25 mouse cellular contexts compared by ENCODE assay signal in genomic region chr2:83549454-83549853, GRCm38 (mm10).
"Had no signal": no experiment of that assay in that cellular context is flagged by ENCODE, and none has a peak within 500 bp of the region (broad histone marks: within the 10 kb centered on the region; RNA-seq: fewer than 3 reads in every experiment).

No protein-coding gene starts in this region.

- H3K9ac ChIP-seq: kidney, embryonic 15.5 days; limb, embryonic 12.5 days; liver, embryonic 12.5 days; liver, embryonic 15.5 days; lung, embryonic 15.5 days had no signal

- H3K4me3 ChIP-seq: kidney, embryonic 15.5 days; left cerebral cortex, adult 2 months; limb, embryonic 12.5 days; liver, embryonic 12.5 days; liver, embryonic 15.5 days; lung, embryonic 15.5 days; megakaryocyte, embryonic 14.5 days; midbrain, embryonic 10.5 days had no signal

- H3K4me2 ChIP-seq: kidney, embryonic 15.5 days; limb, embryonic 12.5 days; liver, embryonic 12.5 days; liver, embryonic 15.5 days; lung, embryonic 15.5 days had no signal

- H3K36me3 ChIP-seq: kidney, embryonic 15.5 days; limb, embryonic 12.5 days; liver, embryonic 12.5 days; liver, embryonic 15.5 days; lung, embryonic 15.5 days; midbrain, embryonic 10.5 days had no signal

- H3K27ac ChIP-seq: kidney, embryonic 15.5 days; left cerebral cortex, adult 2 months; limb, embryonic 12.5 days; liver, embryonic 12.5 days; liver, embryonic 15.5 days; lung, embryonic 15.5 days; midbrain, embryonic 10.5 days; stomach, postnatal 0 days had no signal

- H3K27me3 ChIP-seq: kidney, embryonic 15.5 days; limb, embryonic 12.5 days; liver, embryonic 12.5 days; liver, embryonic 15.5 days; lung, embryonic 15.5 days; megakaryocyte, embryonic 14.5 days had no signal

- ATAC-seq: intestine, postnatal 0 days; liver, embryonic 12.5 days; midbrain, embryonic 16.5 days had no signal

- H3K4me1 ChIP-seq: kidney, embryonic 15.5 days; limb, embryonic 12.5 days; liver, embryonic 12.5 days; liver, embryonic 15.5 days; lung, embryonic 15.5 days; megakaryocyte, embryonic 14.5 days; midbrain, embryonic 10.5 days had no signal

- H3K9me3 ChIP-seq: kidney, embryonic 15.5 days; limb, embryonic 12.5 days; liver, embryonic 12.5 days; liver, embryonic 15.5 days; lung, embryonic 15.5 days; megakaryocyte, embryonic 14.5 days; midbrain, embryonic 10.5 days had no signal

- DNase-seq: kidney, adult 8-10 months; kidney, postnatal 10 days; kidney, postnatal 36 days; layer of hippocampus, postnatal 36 days; liver; lung, adult 18-20 months; lung, postnatal 10 days; lung, postnatal 36 days; right cerebral cortex, adult 18-20 months; right cerebral cortex, postnatal 14 days; right cerebral cortex, postnatal 4 days; thymus, adult 2 months; thymus, postnatal 14 days; thymus, postnatal 4 days had no signal
